Mouse (Mus musculus) gastrocnemius, postnatal 25 days (tissue): Measurements from ENCODE around the gene Phf24. TPM values are rescaled to one million over a fixed set of nuclear protein-coding genes. Genes with fewer than 3 reads are reported as not detected.
A peak's percentile ranks its signal among the peaks of the same experiment; 100 is the strongest.
"Not testable (repeated sequence)": the region's sequence is repeated elsewhere in the genome, so short reads cannot be mapped to it uniquely, and the experiment has no call there.

ENCODE experiments used
- DNase-seq: peaks from one replicate; pipeline ENCODE4 v3.0.0; 2022
- total RNA-seq, 2 experiments: library from RNA; stranded (reverse); gene quantifications; 1 replicate in 1 of 2; 2 replicates in 1 of 2; pipeline ENCODE4 v1.2.3; 2021

The Phf24 gene
- total RNA-seq, 2 experiments from 2014 or later = 0.64 to 1.5 TPM

DNA sequence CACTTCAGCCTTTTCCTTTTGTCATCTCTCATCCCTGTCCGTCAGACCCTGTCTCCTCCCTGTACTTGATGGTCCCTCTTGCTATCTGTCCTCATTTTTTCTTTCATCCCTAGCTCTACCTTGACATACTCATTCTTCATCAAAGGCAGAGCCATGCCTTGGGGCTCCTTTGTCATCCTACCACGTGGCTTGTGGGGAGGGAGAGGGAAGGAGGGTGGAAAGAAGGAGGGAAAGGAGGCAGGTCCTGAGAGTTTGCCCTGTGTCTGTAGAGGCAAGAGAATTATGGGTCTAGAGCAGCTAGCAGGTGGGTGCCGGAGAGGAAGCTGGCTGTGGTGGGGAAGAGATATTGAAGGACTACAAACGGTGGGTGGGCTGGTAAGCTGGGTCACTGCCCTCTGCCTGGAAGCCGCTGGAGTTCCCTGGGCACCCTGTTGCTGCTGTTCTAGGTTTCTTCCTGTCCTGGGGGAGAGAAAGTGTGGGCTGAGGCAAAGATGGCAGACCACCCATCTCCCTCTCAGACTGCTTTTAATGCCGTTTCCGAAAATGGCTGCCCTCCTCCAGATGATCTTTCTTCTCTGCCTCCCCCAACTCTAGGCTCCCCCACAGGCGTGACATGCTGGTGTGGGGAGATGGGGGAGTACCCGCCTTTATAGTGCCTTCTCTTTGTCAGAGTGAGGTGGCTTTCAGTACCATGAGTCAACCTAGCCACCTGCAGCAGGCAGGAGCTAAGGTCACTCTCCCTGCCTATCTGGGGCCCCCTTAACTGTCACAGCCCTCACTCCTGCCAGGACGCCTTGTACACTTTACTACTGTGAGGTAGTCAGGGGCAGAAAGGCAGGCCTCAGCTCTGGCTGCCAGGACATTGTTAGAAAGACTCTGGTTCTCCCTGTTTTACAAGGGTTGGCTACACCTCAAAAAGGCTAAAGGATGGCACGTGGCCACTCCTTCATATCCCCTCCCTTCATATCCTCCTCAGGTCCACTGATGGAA lies 35.0 kb downstream of the Phf24 start:
- DNase-seq = peak; percentile 39

DNA sequence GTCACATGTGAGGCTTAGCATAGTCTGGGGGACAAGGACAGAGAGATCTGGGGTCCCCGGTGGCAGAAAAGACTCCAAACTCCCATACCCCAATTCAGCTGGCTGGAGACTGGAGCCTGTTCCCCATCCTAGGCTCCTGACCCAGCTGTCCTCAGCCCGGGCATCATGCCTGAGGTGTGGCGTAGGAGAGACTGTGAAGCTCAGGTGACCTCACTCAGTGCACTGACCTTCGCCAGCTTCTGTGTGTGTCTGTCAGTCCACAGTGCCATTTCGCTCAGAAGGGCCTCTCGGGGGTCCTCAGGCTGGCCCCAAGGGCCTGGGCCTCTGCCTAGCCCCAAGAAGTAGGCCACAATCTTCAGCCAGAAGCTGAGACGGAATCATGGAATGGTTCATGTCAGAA lies 36.1 kb downstream of the Phf24 start:
- peak; percentile 84 for DNase-seq

DNA sequence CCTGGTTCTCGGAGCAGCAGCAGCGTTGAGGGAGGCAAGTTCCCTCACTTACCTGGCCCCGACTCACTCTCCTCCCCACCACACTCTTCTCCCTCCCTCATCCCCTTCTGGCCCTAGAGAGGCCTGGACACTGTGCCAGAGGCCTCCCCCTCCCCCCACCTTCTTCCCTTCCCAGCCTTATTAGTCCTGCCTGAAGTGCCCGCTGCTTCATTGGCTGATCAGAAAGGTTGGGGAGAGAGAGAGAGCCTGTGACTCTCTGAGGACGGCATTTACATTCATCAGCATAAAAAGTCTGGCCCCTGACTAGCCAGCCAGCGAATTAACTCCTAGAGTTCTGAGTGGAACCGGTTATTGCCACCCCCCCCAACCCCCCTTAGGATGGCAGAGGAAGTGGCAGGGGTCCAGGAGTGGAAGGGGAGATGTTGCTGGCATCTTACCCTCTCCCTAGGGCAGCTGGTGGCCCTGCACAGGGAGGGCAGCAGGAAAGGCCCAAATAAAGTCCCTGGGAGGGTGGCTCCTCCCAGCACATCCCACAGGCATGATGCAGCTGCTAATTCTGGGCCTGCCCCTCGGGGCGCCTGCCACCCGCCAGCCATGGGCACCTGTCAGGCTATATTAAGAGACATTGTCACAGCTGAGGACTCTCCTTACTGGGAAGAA lies 37.1 kb downstream of the Phf24 start:
- DNase-seq = peak; percentile 91

DNA sequence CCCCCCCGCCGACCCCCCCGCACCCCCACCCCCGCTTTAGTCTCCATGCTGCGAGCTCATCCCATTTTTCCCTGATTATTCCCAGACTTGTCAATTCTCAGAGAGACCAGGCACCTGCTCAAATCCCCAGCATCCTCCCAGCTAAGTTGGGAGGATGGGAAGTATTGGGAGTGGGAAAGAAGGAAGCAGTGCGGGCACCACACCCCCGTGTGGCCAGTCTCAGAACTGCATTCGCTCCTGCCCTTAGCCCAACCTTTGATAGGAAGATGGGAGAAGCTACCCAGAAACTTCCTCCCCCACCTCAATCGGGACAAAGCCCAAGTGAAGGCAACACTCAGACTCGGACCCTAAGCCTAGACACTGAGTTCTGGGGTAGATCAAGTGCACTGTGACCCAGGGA lies 37.8 kb downstream of the Phf24 start:
- peak; percentile 70 for DNase-seq

DNA sequence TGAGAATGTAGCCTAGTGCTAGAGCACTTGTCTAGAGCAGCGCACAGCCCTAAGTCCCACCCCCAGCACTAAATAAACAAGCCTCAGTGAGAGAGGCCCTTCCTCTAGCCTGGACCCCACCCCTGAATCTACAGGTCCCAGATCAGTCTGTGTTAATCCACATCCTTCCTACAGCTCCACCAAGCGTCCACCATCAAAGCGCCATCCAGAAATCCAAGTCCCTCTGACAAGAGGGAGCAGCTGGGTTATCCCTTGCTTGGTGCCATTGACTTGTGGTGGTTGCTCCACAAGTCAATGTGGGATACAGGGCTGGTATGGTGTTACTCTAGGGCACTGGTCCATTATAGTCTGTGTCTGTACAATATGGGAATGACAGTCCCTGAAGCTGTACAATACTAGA lies 38.7 kb downstream of the Phf24 start:
- DNase-seq = no peak

DNA sequence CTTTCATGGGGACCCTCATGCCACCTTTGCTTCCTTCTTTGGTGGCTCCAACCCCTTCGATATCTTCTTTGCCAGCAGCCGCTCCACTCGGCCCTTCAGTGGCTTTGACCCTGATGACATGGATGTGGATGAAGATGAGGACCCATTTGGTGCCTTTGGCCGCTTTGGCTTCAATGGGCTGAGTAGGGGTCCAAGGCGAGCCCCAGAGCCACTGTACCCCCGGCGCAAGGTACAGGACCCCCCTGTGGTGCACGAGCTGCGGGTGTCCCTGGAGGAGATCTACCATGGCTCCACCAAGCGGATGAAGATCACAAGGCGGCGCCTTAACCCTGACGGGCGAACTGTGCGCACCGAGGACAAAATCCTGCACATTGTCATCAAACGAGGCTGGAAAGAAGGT lies 40.1 kb downstream of the Phf24 start:
- no peak for DNase-seq

DNA sequence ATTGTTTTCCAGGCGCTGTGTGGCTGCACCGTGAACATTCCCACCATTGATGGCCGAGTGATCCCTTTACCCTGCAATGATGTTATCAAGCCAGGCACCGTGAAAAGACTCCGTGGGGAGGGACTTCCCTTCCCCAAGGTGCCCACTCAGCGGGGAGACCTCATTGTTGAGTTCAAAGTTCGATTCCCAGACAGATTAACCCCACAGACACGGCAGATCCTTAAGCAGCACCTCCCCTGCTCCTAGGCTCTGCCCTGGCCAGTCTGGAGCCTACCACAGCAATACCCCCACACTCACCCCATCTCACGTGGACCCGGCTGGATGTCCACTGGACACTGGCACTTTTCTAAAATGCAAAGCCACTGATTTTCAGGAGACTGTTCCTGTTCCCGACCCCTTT lies 40.8 kb downstream of the Phf24 start:
- no peak for DNase-seq

DNA sequence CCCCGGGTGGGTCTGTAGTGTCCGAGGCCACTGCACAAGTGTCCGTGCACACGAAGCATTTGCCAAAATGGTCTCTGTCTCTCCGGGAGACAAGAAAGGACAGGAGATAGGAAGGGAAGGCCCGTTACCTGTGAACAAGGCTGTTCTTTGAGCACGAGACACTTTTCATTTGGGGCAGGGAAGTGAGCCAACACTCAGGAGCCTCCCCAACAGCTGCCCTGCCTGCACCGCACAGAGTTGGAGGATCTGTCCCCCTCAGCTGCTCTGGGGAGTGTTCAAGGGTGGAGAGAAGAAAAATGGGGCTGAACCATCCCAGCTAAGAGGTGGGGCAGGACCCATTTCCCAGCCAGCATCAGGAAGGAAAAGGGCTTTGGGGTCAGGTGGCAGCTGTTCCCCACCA lies 41.5 kb downstream of the Phf24 start:
- no peak for DNase-seq

DNA sequence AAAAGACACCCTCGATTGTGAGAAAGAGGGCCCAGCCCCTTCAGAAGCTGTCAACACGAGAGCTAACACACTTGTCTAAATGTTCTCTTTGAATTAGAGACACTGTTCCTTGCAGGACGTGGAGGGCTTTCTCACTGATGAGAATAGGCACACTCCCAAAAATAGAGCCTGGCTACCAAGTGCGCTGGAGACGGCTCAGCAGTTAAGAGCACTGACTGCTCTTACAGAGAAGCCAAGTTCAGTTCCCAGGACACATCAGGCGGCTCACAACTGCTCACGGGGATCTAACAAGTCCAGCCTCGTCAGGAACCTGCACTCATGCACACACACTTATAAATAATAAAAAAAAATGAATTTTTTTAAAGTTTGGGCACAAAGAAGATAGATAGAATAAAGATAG lies 42.5 kb downstream of the Phf24 start:
- no peak for DNase-seq

DNA sequence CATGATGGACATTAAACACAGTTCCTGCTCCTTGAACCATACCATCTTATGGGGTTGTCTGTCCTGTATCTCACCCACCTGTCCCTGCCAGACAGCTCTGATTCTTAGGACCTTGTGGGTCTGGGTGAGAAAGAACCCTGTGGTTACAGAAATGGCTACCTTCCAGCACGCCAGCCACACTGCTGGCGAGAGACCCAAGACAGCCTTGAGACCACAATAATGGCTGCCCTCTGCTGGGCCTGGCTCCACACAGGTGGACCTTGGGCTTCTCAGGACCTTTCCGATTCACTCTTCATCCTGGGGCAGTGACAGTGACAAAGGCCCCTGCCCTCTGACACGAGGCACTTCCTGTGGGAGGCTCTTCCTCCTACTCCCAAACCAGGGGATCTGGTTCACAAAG lies 42.9 kb downstream of the Phf24 start:
- DNase-seq = no peak

DNA sequence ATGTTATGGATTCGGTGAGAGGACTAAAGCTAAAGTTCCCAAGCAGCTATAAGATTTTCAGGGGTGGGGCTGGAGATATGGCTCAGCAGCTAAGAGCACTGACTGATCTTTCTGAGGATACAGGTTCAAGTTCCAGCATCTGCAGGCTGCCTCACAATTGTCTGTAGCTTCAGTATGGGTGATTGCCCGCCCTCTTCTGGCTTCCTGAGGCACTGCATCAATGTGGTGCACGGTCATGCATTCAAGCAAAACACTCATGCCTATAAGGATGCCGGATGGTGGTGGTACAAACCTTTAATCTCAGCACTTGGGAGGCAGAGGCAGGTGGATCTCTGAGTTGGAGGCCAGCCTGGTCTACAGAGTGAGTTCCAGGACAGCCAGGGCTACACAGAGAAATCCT lies 45.1 kb downstream of the Phf24 start:
- DNase-seq = no peak

DNA sequence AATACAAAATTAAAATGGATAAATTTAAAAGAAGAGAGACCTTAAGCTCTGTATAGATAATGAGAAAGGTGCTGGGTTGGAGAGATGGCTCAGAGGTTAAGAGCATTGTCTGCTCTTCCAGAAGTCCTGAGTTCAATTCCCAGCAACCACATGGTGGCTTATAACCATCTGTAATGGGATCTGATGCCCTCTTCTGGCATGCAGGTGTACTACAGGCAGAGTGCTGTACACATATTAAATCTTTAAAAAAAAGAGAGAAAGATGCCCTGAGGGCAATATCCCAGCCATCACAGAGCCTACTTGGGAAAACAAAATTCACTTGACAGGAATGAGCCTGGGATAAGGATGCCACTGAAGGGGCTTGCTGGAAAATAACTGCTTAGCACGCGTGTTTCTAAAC lies 47.0 kb downstream of the Phf24 start:
- DNase-seq = no peak

DNA sequence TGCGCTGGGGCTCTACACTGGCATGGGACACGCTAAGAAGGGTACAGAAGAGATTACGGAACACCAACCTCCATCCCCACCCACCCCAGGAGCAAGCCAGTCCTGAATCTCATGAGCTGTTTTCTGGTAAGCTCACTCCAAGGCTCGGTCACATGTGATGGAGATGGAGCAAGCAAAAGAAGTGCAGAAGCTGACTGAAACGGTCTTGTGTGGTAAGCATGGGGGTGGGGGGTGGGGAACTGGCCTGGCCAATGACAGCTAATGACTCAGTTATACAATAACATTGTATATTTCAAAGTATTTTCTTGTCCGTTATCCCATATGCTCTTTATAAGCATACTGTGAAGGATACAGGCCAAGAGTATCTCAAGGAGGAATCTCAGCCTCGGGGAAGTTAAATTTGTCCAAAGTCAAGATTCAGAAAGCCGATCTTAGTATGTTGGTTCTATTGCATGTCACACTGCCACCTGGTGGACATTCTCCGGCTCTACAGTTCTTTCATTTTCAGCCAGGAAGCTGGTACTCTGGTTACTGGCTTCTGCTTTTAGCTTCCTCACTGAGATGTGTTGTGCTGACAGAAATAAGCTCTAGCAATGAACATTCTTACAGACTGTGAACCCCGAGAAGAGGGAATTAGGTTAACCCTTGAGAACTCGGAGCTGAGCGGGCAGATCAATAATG lies 48.7 kb downstream of the Phf24 start:
- DNase-seq = no peak

DNA sequence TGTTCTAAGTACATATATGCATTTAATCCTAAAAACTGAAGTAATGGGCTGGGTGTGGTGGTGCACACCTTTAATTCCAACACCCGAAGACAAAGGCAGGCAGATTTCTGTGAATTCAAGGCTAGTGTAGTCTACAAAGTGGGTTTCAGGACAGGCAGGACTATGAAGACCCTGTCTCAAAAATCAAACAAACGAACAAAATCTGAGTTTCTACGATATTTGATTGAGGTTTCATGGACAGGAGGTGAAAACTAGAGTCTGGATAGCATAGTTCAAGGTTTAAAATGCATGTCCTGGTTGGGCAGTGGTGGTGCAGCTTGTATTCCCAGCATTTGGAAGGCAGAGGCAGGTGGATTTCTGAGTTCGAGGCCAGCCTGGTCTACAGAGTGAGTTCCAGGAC lies 52.8 kb downstream of the Phf24 start, which contains the start of gene 1700022I11Rik:
Gene 1700022I11Rik, plus strand, starts transcription at position 301 of the 400 bp plus-strand sequence.
- DNase-seq = no peak

DNA sequence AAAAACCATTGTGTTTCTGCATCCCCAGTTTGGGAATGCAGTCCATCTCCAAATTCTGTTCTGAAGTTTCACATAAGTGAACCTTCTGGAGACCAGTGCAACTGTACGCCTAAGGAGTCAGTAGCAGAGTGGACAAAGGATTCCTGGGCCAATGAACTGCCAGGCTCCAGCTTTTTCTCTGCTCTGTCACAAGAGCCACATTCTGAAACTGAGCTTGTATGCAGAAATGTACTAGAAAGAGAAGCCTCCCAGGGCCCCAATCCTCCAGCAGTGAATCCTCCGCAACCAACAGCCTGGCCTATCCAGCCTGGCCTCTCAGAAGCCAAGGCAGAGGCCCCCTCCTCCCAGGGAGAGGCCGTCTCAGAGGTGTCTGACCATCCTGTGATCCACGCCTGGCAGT lies 56.5 kb downstream of the Phf24 start:
- DNase-seq = no peak

DNA sequence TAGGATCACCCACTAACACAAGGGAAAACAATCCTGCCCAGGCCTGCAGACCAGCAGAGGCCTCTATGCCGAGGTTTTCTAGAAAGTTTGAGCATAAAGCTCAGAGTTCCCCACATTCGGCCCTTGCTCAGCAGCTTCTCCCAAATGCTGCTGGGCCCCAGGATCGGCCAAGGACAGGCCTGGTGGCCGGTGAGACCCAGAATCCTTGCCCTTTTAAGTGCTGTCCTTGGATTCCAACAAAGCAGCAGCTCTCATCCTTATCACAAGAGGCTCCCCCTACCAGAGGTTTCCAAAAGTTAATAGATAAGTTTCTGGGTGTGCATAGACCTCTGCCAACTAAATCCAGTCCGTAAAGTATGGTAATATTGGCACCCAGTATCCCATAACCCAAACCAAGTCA lies 57.4 kb downstream of the Phf24 start:
- no peak for DNase-seq

DNA sequence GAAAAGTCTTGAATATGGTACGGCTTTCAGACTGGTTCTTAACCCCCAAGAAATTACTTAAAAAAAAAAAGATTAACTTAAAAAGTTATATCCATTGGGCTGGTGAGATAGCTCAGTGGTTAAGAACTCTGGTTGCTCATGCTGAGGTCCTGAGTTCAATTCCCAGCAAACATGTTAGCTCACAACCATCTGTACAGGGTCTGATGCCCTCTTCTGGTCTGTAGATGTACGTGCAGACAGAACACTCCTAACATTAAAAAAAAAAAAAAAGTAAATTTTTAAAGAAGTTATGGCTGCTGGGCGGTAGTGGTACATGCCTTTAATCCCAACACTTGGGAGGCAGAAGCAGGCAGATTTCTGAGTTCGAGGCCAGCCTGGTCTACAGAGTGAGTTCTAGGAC lies 61.6 kb downstream of the Phf24 start:
- DNase-seq = no peak

DNA sequence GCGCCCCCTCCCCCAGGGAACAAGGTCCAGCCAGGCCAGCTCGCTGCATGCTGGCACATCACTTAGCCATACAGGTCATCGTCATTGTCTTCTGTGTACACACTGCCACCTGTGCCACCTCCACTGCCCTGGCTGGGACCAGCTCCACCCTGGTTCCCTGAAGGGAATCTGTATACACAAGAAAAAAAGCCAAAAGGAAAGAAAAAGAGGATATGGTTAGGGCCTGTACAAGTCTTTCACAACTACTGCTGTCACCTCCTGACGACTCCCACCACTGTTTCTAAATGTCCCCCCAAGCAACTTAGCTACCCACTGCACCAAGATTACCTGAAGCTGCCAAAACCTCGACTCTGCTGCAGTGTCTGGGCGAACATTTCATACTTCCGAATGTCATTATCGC lies 64.0 kb downstream of the Phf24 start:
- DNase-seq = not testable (repeated sequence)

DNA sequence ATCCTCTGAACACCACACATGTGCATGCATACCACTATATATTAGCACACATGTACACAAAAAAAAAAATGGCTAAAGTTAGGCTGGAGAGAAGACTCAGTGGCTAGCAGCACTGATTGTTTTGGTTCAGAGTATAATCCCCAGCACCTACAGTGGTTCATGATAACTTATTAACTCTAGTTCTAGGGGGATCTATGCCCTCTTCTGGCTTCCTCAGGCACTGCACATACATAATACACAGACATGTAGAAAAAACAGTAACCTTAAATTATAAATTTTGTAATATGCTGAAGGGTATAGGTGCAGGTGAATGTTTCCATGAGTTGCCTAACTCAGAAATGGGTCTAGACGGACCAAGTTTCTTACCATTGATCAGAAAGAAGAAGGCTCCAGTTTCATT lies 71.8 kb downstream of the Phf24 start:
- no peak for DNase-seq
